19 mouse cellular contexts compared by ENCODE assay signal in the genomic region with DNA sequence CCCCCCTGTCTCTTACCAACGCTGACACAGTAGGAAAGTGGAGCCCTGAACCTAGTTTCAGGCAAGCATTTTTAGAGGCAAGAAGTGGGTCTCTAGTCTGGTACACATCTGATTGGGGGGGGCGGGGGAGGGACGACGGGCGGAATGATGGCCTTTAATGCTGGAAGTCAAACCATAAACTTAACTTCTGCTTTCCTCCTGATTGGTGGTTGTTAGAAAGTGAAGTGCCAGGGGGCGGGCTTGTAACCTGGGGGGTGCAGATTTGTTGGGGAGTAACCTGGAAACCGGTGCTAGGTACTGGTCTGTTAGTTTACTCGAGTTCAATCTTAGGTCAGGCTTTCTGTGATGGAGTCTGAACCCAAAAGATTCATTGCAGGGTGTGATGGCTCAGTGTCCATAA. TPM values are rescaled to one million over a fixed set of nuclear protein-coding genes. Genes with fewer than 3 reads are reported as not detected.
A peak's percentile ranks its signal among the peaks of the same experiment; 100 is the strongest.
DNase-seq lines count a peak whose midpoint lies in the region; ATAC-seq and TF ChIP-seq lines count a peak whose summit lies in the region.
"Had no signal": no experiment of that assay in that cellular context is flagged by ENCODE, and none has a peak within 500 bp of the region (broad histone marks: within the 10 kb centered on the region; RNA-seq: fewer than 3 reads in every experiment).

No protein-coding gene starts in this region.

- TF ChIP-seq EP300 in ES-Bruce4 (IDR thresholded peaks at IDR 0.05; ENCODE audit: insufficient read depth, low read depth, low read length) = no peak

- TF ChIP-seq POLR2A in ES-Bruce4 (IDR thresholded peaks at IDR 0.05; ENCODE audit: insufficient read depth, low read length) = no peak

- H3K27ac ChIP-seq in kidney, embryonic 16.5 days (ENCODE audit: low read length) = peak overlapping the region; percentile 52
- no peak overlapping the region for H3K27ac ChIP-seq in liver, embryonic 15.5 days (replicated peaks)
- no peak overlapping the region for H3K27ac ChIP-seq in ES-Bruce4 (ENCODE audit: insufficient read depth, low read length)
- no peak overlapping the region for H3K27ac ChIP-seq in heart, embryonic 10.5 days
- H3K27ac ChIP-seq: heart, embryonic 15.5 days; lung, embryonic 15.5 days had no signal

- no peak for ATAC-seq in kidney, embryonic 16.5 days (ENCODE audit: low FRiP score, low TSS enrichment)
- ATAC-seq in liver, embryonic 15.5 days (ENCODE audit: insufficient read depth) = no peak
- ATAC-seq in erythroblast, adult 5-6 weeks (replicated peaks; ENCODE audit: low FRiP score, poor library complexity, severe bottlenecking) = no peak

- no peak for TF ChIP-seq CTCF in ES-Bruce4 (IDR thresholded peaks at IDR 0.05; ENCODE audit: low read depth, low read length)

- WGBS in kidney, embryonic 16.5 days = 27% methylated on average over 8 of the region's 8 CpGs
- WGBS in liver, embryonic 15.5 days (ENCODE audit: insufficient replicate concordance) = 55% methylated on average over 8 of the region's 8 CpGs
- WGBS in heart, embryonic 10.5 days = 70% methylated on average over 8 of the region's 8 CpGs

- no peaks in the 10 kb centered on the region for H3K27me3 ChIP-seq in kidney, embryonic 16.5 days (ENCODE audit: insufficient read depth, low read length)
- no peaks in the 10 kb centered on the region for H3K27me3 ChIP-seq in liver, embryonic 15.5 days
- no peaks in the 10 kb centered on the region for H3K27me3 ChIP-seq in ES-Bruce4 (ENCODE audit: control insufficient read depth, insufficient read depth, low read length, poor library complexity, severe bottlenecking)
- no peaks in the 10 kb centered on the region for H3K27me3 ChIP-seq in heart, embryonic 10.5 days (ENCODE audit: insufficient read depth, poor library complexity, severe bottlenecking)
- H3K27me3 ChIP-seq: heart, embryonic 15.5 days; limb, embryonic 15.5 days; lung, embryonic 15.5 days; Patski had no signal

- no peak overlapping the region for H3K4me3 ChIP-seq in kidney, embryonic 16.5 days (ENCODE audit: low read length)
- H3K4me3 ChIP-seq in liver, embryonic 15.5 days (replicated peaks) = no peak overlapping the region
- no peak overlapping the region for H3K4me3 ChIP-seq in ES-Bruce4 (ENCODE audit: low read depth, low read length)
- no peak overlapping the region for H3K4me3 ChIP-seq in heart, embryonic 10.5 days

- no peak overlapping the region for H3K4me2 ChIP-seq in kidney, embryonic 16.5 days (replicated peaks; ENCODE audit: low read depth, low read length)
- H3K4me2 ChIP-seq in liver, embryonic 15.5 days = 0 out of 2 replicates have a peak overlapping the region, but pooled peaks have one; percentile 84

- no peak for DNase-seq in kidney, adult 8-10 months
- no peak for DNase-seq in liver
- DNase-seq in B cell, adult 2 months = peak; percentile 55 to 67
- DNase-seq in heart, embryonic 10.5 days (ENCODE audit: low spot score) = no peak
- DNase-seq: forebrain, postnatal 0 days; layer of hippocampus, postnatal 36 days; retina, postnatal 1 day; right cerebral cortex, postnatal 25 days; spleen, adult 18-20 months had no signal

- no peak overlapping the region for H3K9ac ChIP-seq in kidney, embryonic 16.5 days (replicated peaks; ENCODE audit: low read length)
- H3K9ac ChIP-seq in liver, embryonic 15.5 days = no peak overlapping the region
- peak overlapping the region; percentile 29; the same call in 1 of the 2 replicates for H3K9ac ChIP-seq in ES-Bruce4 (ENCODE audit: low read depth, poor library complexity, severe bottlenecking)

- H3K4me1 ChIP-seq in kidney, embryonic 16.5 days (ENCODE audit: insufficient read depth, low read length) = peaks cover 42% of the 10 kb centered on the region
- peaks cover 57% of the 10 kb centered on the region for H3K4me1 ChIP-seq in liver, embryonic 15.5 days (replicated peaks)
- peaks cover 13% of the 10 kb centered on the region for H3K4me1 ChIP-seq in ES-Bruce4 (ENCODE audit: control insufficient read depth, insufficient read depth, low read length)
- H3K4me1 ChIP-seq in heart, embryonic 10.5 days = peaks cover 32% of the 10 kb centered on the region

- H3K9me3 ChIP-seq in kidney, embryonic 16.5 days (ENCODE audit: low read length) = no peaks in the 10 kb centered on the region
- no peaks in the 10 kb centered on the region for H3K9me3 ChIP-seq in liver, embryonic 15.5 days (replicated peaks)
- no peaks in the 10 kb centered on the region for H3K9me3 ChIP-seq in ES-Bruce4 (replicated peaks; ENCODE audit: control insufficient read depth, insufficient read depth, low read length, poor library complexity, severe bottlenecking)
- no peaks in the 10 kb centered on the region for H3K9me3 ChIP-seq in heart, embryonic 10.5 days
- H3K9me3 ChIP-seq: embryonic facial prominence, embryonic 10.5 days; forebrain, embryonic 10.5 days; heart, embryonic 15.5 days; limb, embryonic 15.5 days; lung, embryonic 15.5 days had no signal

- H3K36me3 ChIP-seq in kidney, embryonic 16.5 days (ENCODE audit: insufficient read depth, low read length) = no peaks in the 10 kb centered on the region
- H3K36me3 ChIP-seq in liver, embryonic 15.5 days (replicated peaks) = peaks cover 18% of the 10 kb centered on the region
- no peaks in the 10 kb centered on the region for H3K36me3 ChIP-seq in ES-Bruce4 (ENCODE audit: control insufficient read depth, insufficient read depth, low read length, poor library complexity, severe bottlenecking)
- H3K36me3 ChIP-seq in heart, embryonic 10.5 days = 0 out of 2 replicates have a peak, but pooled peaks cover 4% of the 10 kb centered on the region
- H3K36me3 ChIP-seq: heart, embryonic 15.5 days; limb, embryonic 15.5 days; lung, embryonic 15.5 days had no signal

RNA-seq across cellular contexts. Expression of gene St3gal2, which starts 1.3 kb away (rescaled TPM):
- 25.1 and 27.6 TPM in 2 replicates for polyA plus RNA-seq in kidney, embryonic 16.5 days (2015; fragmentation: Nextera tagmentation; extraction: Ambion mirVana)
- 21.9 and 24.6 TPM in 2 replicates for polyA plus RNA-seq in liver, embryonic 15.5 days (2015; fragmentation: Nextera tagmentation; extraction: Ambion mirVana)
- 7.1 and 8.6 TPM in 2 replicates for polyA plus RNA-seq in ES-Bruce4 (2011; ENCODE audit: insufficient read depth, insufficient read length, low read depth, missing spikeins)
- polyA plus RNA-seq in heart, embryonic 10.5 days (2016; fragmentation: Nextera tagmentation; extraction: Ambion mirVana) = 23.2 and 30.2 TPM in 2 replicates
- 60.1 and 66.5 TPM in 2 replicates for total RNA-seq in erythroblast, adult 5-6 weeks (2015; ENCODE audit: low replicate concordance)
- total RNA-seq in erythroblast, adult 5-6 weeks (2017; ENCODE audit: low replicate concordance) = 66.0 and 95.1 TPM in 2 replicates

RNA-seq across cellular contexts. Expression of gene Fuk, which starts 16.2 kb away (rescaled TPM):
- 14.8 and 16.6 TPM in 2 replicates for polyA plus RNA-seq in kidney, embryonic 16.5 days (2015; fragmentation: Nextera tagmentation; extraction: Ambion mirVana)
- 2.5 and 3.3 TPM in 2 replicates for polyA plus RNA-seq in liver, embryonic 15.5 days (2015; fragmentation: Nextera tagmentation; extraction: Ambion mirVana)
- polyA plus RNA-seq in ES-Bruce4 (2011; ENCODE audit: insufficient read depth, insufficient read length, low read depth, missing spikeins) = 14.8 and 16.7 TPM in 2 replicates
- polyA plus RNA-seq in heart, embryonic 10.5 days (2016; fragmentation: Nextera tagmentation; extraction: Ambion mirVana) = 10.4 and 11.2 TPM in 2 replicates
- total RNA-seq in erythroblast, adult 5-6 weeks (2015; ENCODE audit: low replicate concordance) = 0.58 and 3.3 TPM in 2 replicates
- 0.68 and 0.98 TPM in 2 replicates for total RNA-seq in erythroblast, adult 5-6 weeks (2017; ENCODE audit: low replicate concordance)

Comparison
In these comparisons a context has a peak if more than half of its experiments do, and no peak if none do; other contexts are left out.
1. DNase-seq: peak in B cell, adult 2 months (2 of 2); none in kidney, adult 8-10 months (0 of 2), liver (single experiment) and heart, embryonic 10.5 days (single experiment).